Mouse (Mus musculus) kidney, adult 2 months (tissue): ENCODE measurements around the gene Rps12.

Experiments used
- CTCF ChIP-seq: fragments of 200-500 bp; conservative IDR thresholded peaks from 2 replicates; pipeline ENCODE4 v1.5.1; 2011; ENCODE audit warnings: low read depth, mild to moderate bottlenecking, control low read depth, low read length, moderate library complexity, mixed read lengths; ENCODE audit not compliant: insufficient read depth, insufficient read length
- POLR2A ChIP-seq: fragments of 200-500 bp; IDR thresholded peaks from one replicate; pipeline ENCODE4 v1.6.1; 2011; ENCODE audit warnings: low read depth, low read length, control low read depth

- TF ChIP-seq POLR2A (no peak), CTCF (no peak)
Measured at GRCm38 (mm10) chr10:23781760-23782735, 5.0 kb downstream of the Rps12 start.
